Mouse (Mus musculus) G1E (cell line): ENCODE data around the gene C130032M10Rik. TPM values are rescaled to one million over a fixed set of nuclear protein-coding genes. Genes with fewer than 3 reads are reported as not detected.
"Not testable (repeated sequence)": the region's sequence is repeated elsewhere in the genome, so short reads cannot be mapped to it uniquely, and the experiment has no call there.

Experiments used
- ATAC-seq: 2 replicates; pipeline ENCODE4 v1.8.0; 2016; ENCODE audit warnings: mild to moderate bottlenecking; ENCODE audit not compliant: insufficient number of reproducible peaks, poor library complexity, low FRiP score, severe bottlenecking; ENCODE audit errors: extremely low read depth
- DNase-seq: peaks from one replicate; pipeline ENCODE4 v3.0.0; 2012; ENCODE audit warnings: low spot score
- H3K27me3 ChIP-seq: 2 replicates; pipeline ENCODE4 v1.6.1; 2012; ENCODE audit warnings: mild to moderate bottlenecking, low read length, inconsistent platforms; ENCODE audit not compliant: insufficient read depth
- H3K36me3 ChIP-seq: replicated peaks from 2 replicates; pipeline ENCODE3; 2012; ENCODE audit warnings: mild to moderate bottlenecking, inconsistent platforms
- H3K4me1 ChIP-seq: 2 replicates; pipeline ENCODE4 v1.6.1; 2012; ENCODE audit warnings: low read depth, low read length, inconsistent platforms, mixed read lengths; ENCODE audit not compliant: insufficient read depth
- H3K4me3 ChIP-seq: 2 replicates; pipeline ENCODE4 v1.5.1; 2012; ENCODE audit warnings: low read depth, mild to moderate bottlenecking, inconsistent platforms, low read length, moderate library complexity, mixed read lengths
- H3K9me3 ChIP-seq: replicated peaks from 2 replicates; pipeline ENCODE4 v1.6.1; 2012; ENCODE audit warnings: inconsistent platforms
- CTCF ChIP-seq: IDR thresholded peaks from 2 replicates; pipeline ENCODE4 v1.5.1; 2012; ENCODE audit warnings: low read depth, low read length, inconsistent platforms, mixed read lengths
- GATA1 ChIP-seq: IDR thresholded peaks from 2 replicates; pipeline ENCODE4 v1.6.1; 2012; ENCODE audit warnings: borderline replicate concordance, low read length, inconsistent platforms, mixed read lengths
- GATA2 ChIP-seq: IDR thresholded peaks from 2 replicates; pipeline ENCODE4 v1.6.1; 2012; ENCODE audit warnings: low read depth, low read length, inconsistent platforms, borderline replicate concordance
- POLR2AphosphoS5 ChIP-seq: IDR thresholded peaks from 2 replicates; pipeline ENCODE4 v1.6.1; 2012; ENCODE audit warnings: low read depth, low read length, inconsistent platforms; ENCODE audit not compliant: insufficient replicate concordance
- TAL1 ChIP-seq: conservative IDR thresholded peaks from 2 replicates; pipeline ENCODE4 v1.6.1; 2012; ENCODE audit warnings: low read depth, low read length, inconsistent platforms, mixed read lengths
- polyA plus RNA-seq: library from polyadenylated mRNA; stranded (reverse); fragments of >175 nt; gene quantifications from 2 replicates; pipeline ENCODE4 v1.2.3, GENCODE M21; 2012
- total RNA-seq, 2 experiments: library from RNA; stranded (forward) in 1 of 2; stranded (reverse) in 1 of 2; fragments of 200-1000 nt in 1 of 2; fragments of >200 nt in 1 of 2; fragmentation: Nextera tagmentation in 1 of 2; gene quantifications; 2 replicates each; pipeline ENCODE4 v1.2.3; 2014 to 2017

C130032M10Rik gene
- total and polyA plus RNA-seq, 3 experiments = not detected

GRCm38 (mm10) chr9:114512831-114513230 is 2.7 kb upstream of the C130032M10Rik start:
- H3K4me1 ChIP-seq = no peaks in the 10 kb centered on the region
- H3K9me3 ChIP-seq = peaks cover 16% of the 10 kb centered on the region
- DNase-seq (no peak), ATAC-seq (no peak)
- H3K27me3 ChIP-seq = peaks cover 3% of the 10 kb centered on the region; the same call in 1 of the 2 replicates
- no peak overlapping the region for H3K4me3 ChIP-seq
- H3K36me3 ChIP-seq = no peaks in the 10 kb centered on the region
- TF ChIP-seq POLR2AphosphoS5 (no peak), GATA1 (no peak), GATA2 (no peak), CTCF (no peak), TAL1 (no peak)

- H3K36me3 ChIP-seq = no peaks in the 10 kb centered on the region
- DNase-seq = no peak
- TF ChIP-seq GATA1 = no peak
- no peak for TF ChIP-seq CTCF
- no peak for TF ChIP-seq TAL1
- no peak for TF ChIP-seq POLR2AphosphoS5
- no peak for TF ChIP-seq GATA2
- ATAC-seq = no peak
- H3K27me3 ChIP-seq = no peaks in the 10 kb centered on the region
- peaks cover 10% of the 10 kb centered on the region for H3K9me3 ChIP-seq
- H3K4me1 ChIP-seq = no peaks in the 10 kb centered on the region
- no peak overlapping the region for H3K4me3 ChIP-seq
These were observed 2.5 kb downstream of the C130032M10Rik start for GRCm38 (mm10) chr9:114517924-114518497.

GRCm38 (mm10) chr9:114518812-114519477 is 3.4 kb downstream of the C130032M10Rik start:
- no peaks in the 10 kb centered on the region for H3K4me1 ChIP-seq
- TF ChIP-seq TAL1 (no peak), GATA2 (no peak), CTCF (no peak), GATA1 (no peak), POLR2AphosphoS5 (no peak)

GRCm38 (mm10) chr9:114520529-114520928 is 5.0 kb downstream of the C130032M10Rik start:
- not testable (repeated sequence) for H3K9me3 ChIP-seq, H3K4me3 ChIP-seq, H3K4me1 ChIP-seq, ATAC-seq, DNase-seq, H3K27me3 ChIP-seq, H3K36me3 ChIP-seq

More at GRCm38 (mm10) chr9:114518812-114519477, 3.4 kb downstream of the C130032M10Rik start:
- no peak for DNase-seq
- H3K9me3 ChIP-seq = 0 out of 2 replicates have a peak, but pooled peaks cover under 1% of the 10 kb centered on the region
- no peaks in the 10 kb centered on the region for H3K36me3 ChIP-seq
- no peaks in the 10 kb centered on the region for H3K27me3 ChIP-seq
- ATAC-seq = no peak
- H3K4me3 ChIP-seq = no peak overlapping the region

- H3K27me3 ChIP-seq = peaks cover 6% of the 10 kb centered on the region; the same call in 1 of the 2 replicates
- TF ChIP-seq TAL1 (no peak), POLR2AphosphoS5 (no peak)
- H3K9me3 ChIP-seq = no peaks in the 10 kb centered on the region
- ATAC-seq (no peak), DNase-seq (no peak)
- H3K36me3 ChIP-seq = no peaks in the 10 kb centered on the region
- H3K4me1 ChIP-seq = no peaks in the 10 kb centered on the region; the same call in 1 of the 2 replicates
- H3K4me3 ChIP-seq = no peak overlapping the region
These were observed 6.5 kb downstream of the C130032M10Rik start for GRCm38 (mm10) chr9:114522041-114522440.

GRCm38 (mm10) chr9:114522501-114522900 is 7.0 kb downstream of the C130032M10Rik start:
- ATAC-seq (no peak), DNase-seq (no peak)
- no peaks in the 10 kb centered on the region; the same call in 1 of the 2 replicates for H3K4me1 ChIP-seq
- no peak overlapping the region for H3K4me3 ChIP-seq
- H3K27me3 ChIP-seq = peaks cover 8% of the 10 kb centered on the region; the same call in 1 of the 2 replicates
- H3K36me3 ChIP-seq = no peaks in the 10 kb centered on the region
- H3K9me3 ChIP-seq = no peaks in the 10 kb centered on the region
- no peak for TF ChIP-seq GATA2
- TF ChIP-seq GATA1 = no peak
- no peak for TF ChIP-seq CTCF
- no peak for TF ChIP-seq POLR2AphosphoS5
- no peak for TF ChIP-seq TAL1
